Mouse (Mus musculus) kidney, embryonic 16.5 days (tissue): ENCODE data around the gene Tgm2. TPM values are rescaled to one million over a fixed set of nuclear protein-coding genes. Genes with fewer than 3 reads are reported as not detected.

Experiments
- ATAC-seq: fragments of 200-750 bp; cut with Nextera tagmentation; 2 replicates; pipeline ENCODE4 v1.8.0; 2017; ENCODE audit warnings: moderate TSS enrichment; ENCODE audit not compliant: low FRiP score, low TSS enrichment
- H3K27ac ChIP-seq: fragments of 300-500 bp; sonication (generic); 2 replicates; pipeline ENCODE4 v1.5.1; 2014; ENCODE audit warnings: low read length
- H3K27me3 ChIP-seq: fragments of 300-500 bp; sonication (generic); 2 replicates; pipeline ENCODE4 v1.6.1; 2014; ENCODE audit warnings: low read length, control low read depth, mixed read lengths; ENCODE audit not compliant: insufficient read depth
- H3K36me3 ChIP-seq: fragments of 300-500 bp; sonication (generic); 2 replicates; pipeline ENCODE4 v1.6.1; 2014; ENCODE audit warnings: low read length, control low read depth, mixed read lengths; ENCODE audit not compliant: insufficient read depth
- H3K4me1 ChIP-seq: fragments of 300-500 bp; sonication (generic); 2 replicates; pipeline ENCODE4 v1.6.1; 2014; ENCODE audit warnings: low read length, control low read depth, mixed read lengths; ENCODE audit not compliant: insufficient read depth
- H3K4me2 ChIP-seq: fragments of 300-500 bp; sonication (generic); replicated peaks from 2 replicates; pipeline ENCODE4 v1.6.1; 2014; ENCODE audit warnings: low read depth, low read length
- H3K4me3 ChIP-seq: fragments of 300-500 bp; sonication (generic); 2 replicates; pipeline ENCODE4 v1.5.1; 2014; ENCODE audit warnings: mild to moderate bottlenecking, low read length
- H3K9ac ChIP-seq: fragments of 300-500 bp; sonication (generic); replicated peaks from 2 replicates; pipeline ENCODE4 v1.6.1; 2014; ENCODE audit warnings: low read length
- H3K9me3 ChIP-seq: fragments of 300-500 bp; sonication (generic); 2 replicates; pipeline ENCODE4 v1.6.1; 2016; ENCODE audit warnings: low read length, control low read depth
- WGBS: fragments of 180-500 bp; shearing (Covaris S2); extraction: QIAGEN DNeasy Blood & Tissue Kit; methylation state at CpG from one replicate; pipeline ENCODE4 v1.1.7; 2014; 5-methylcytosine and 5-hydroxymethylcytosine counted together
- polyA plus RNA-seq: library from polyadenylated mRNA; unstranded; fragments of >200 nt; fragmentation: Nextera tagmentation; extraction: Ambion mirVana; gene quantifications from 2 replicates; pipeline ENCODE4 v1.2.1, GENCODE M21; 2015

Gene Tgm2
- polyA plus RNA-seq, 1 experiment from 2014 or later, result 48.3 TPM

GRCm38 (mm10) chr2:158122814-158123213 is 23.4 kb downstream of the Tgm2 start:
- 83% methylated on average over 6 of the region's 6 CpGs for WGBS
- H3K27ac ChIP-seq, result 0 out of 2 replicates have a peak overlapping the region, but pooled peaks have one; percentile 75
- no peak overlapping the region for H3K4me2 ChIP-seq
- no peak overlapping the region for H3K9ac ChIP-seq
- H3K36me3 ChIP-seq, result 0 out of 2 replicates have a peak, but pooled peaks cover 9% of the 10 kb centered on the region
- ATAC-seq, result no peak
- H3K4me3 ChIP-seq, result no peak overlapping the region
- H3K27me3 ChIP-seq, result no peaks in the 10 kb centered on the region
- peaks cover 17% of the 10 kb centered on the region for H3K4me1 ChIP-seq
- H3K9me3 ChIP-seq, result no peaks in the 10 kb centered on the region

DNA sequence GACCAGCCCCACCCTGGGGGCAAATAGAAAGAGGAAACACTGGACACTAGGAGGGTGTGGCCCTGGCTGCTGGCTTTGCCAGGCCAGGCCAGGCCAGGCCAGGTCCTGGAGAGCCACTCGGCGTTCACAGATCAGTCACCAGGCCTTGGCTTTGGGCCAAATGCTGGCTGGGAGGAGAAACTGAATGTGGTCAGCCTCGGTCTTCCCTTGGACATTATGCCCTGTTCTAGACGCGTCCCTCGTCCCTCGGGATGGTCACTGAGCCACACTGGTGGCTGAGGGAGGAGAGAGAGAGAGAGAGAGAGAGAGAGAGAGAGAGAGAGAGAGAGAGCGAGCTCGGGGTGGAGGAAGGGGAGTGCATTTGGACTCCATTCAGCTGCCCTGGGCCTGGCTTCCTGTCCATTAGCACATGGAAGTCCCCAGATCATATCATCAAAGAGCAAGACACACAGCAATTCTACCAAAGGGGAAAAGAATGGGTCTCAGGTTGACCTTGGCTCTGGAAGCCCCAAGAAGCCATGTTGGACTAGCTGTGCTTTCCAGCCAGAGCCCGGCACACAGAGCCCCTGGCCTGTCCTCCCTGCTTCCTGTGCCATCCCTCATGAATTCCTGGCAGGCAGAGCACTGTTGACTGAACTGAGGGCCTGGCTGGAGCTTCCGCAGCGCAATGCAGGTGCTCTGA is 24.4 kb downstream of the Tgm2 start:
- Histone ChIP-seq H3K27me3 (no peaks in the 10 kb centered on the region), H3K27ac (peak overlapping the region; percentile 75), H3K4me3 (no peak overlapping the region), H3K9ac (0 out of 2 replicates have a peak overlapping the region, but pooled peaks have one; percentile 19), H3K4me2 (peak overlapping the region; percentile 2; the same call in 1 of the 2 replicates), H3K9me3 (no peaks in the 10 kb centered on the region), H3K36me3 (peaks cover 11% of the 10 kb centered on the region; the same call in 1 of the 2 replicates), H3K4me1 (peaks cover 17% of the 10 kb centered on the region)
- peak; percentile 66 for ATAC-seq
- 37% methylated on average over 12 of the region's 12 CpGs for WGBS

- Histone ChIP-seq H3K9ac (no peak overlapping the region), H3K4me2 (no peak overlapping the region), H3K4me3 (no peak overlapping the region), H3K9me3 (no peaks in the 10 kb centered on the region), H3K27ac (no peak overlapping the region), H3K4me1 (peaks cover 22% of the 10 kb centered on the region), H3K27me3 (no peaks in the 10 kb centered on the region), H3K36me3 (peaks cover 8% of the 10 kb centered on the region; the same call in 1 of the 2 replicates)
- WGBS, result 70% methylated on average over 3 of the region's 3 CpGs
- ATAC-seq, result no peak
These were observed 25.4 kb downstream of the Tgm2 start for GRCm38 (mm10) chr2:158120868-158121267.

DNA sequence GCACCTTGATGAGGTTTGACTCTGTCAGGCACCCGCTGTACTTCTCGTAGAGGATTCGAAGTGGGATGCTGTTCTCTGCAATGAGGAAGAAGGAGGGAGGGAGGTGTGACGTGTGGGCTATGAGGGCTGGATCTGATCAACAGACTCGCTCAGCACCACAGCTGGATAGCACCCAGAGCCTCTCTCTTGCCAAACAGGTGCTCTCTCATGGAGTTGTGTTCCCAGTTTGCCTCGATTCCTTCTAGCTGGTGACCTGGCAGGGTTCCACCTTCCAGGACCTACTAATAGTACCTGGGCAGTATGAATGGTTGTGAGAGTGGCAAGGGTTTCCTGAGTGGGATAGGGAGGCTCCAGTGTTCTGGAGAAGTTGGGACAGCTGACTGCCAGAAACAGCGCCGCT is 26.0 kb downstream of the Tgm2 start:
- Histone ChIP-seq H3K27ac (no peak overlapping the region), H3K36me3 (peaks cover 8% of the 10 kb centered on the region; the same call in 1 of the 2 replicates), H3K27me3 (no peaks in the 10 kb centered on the region), H3K9ac (no peak overlapping the region), H3K9me3 (no peaks in the 10 kb centered on the region), H3K4me2 (no peak overlapping the region), H3K4me3 (no peak overlapping the region), H3K4me1 (peaks cover 22% of the 10 kb centered on the region)
- no peak for ATAC-seq
- whole genome bisulfite sequencing, result 82% methylated on average over 8 of the region's 8 CpGs

- no peak overlapping the region for H3K9ac ChIP-seq
- peaks cover 8% of the 10 kb centered on the region; the same call in 1 of the 2 replicates for H3K36me3 ChIP-seq
- 85% methylated on average over 4 of the region's 4 CpGs for WGBS
- H3K4me1 ChIP-seq, result peaks cover 29% of the 10 kb centered on the region
- H3K4me3 ChIP-seq, result no peak overlapping the region
- no peaks in the 10 kb centered on the region for H3K27me3 ChIP-seq
- no peak overlapping the region for H3K27ac ChIP-seq
- H3K4me2 ChIP-seq, result no peak overlapping the region
- ATAC-seq, result no peak
- H3K9me3 ChIP-seq, result no peaks in the 10 kb centered on the region
These were observed 27.1 kb downstream of the Tgm2 start for GRCm38 (mm10) chr2:158119145-158119544.

- no peaks in the 10 kb centered on the region for H3K9me3 ChIP-seq
- no peak overlapping the region for H3K9ac ChIP-seq
- no peaks in the 10 kb centered on the region for H3K27me3 ChIP-seq
- H3K36me3 ChIP-seq, result peaks cover 8% of the 10 kb centered on the region; the same call in 1 of the 2 replicates
- no peak for ATAC-seq
- WGBS, result 36% methylated on average over 6 of the region's 6 CpGs
- no peak overlapping the region for H3K4me2 ChIP-seq
- H3K27ac ChIP-seq, result no peak overlapping the region
- peaks cover 31% of the 10 kb centered on the region for H3K4me1 ChIP-seq
- H3K4me3 ChIP-seq, result no peak overlapping the region
These were observed 29.6 kb downstream of the Tgm2 start for GRCm38 (mm10) chr2:158116653-158117052.

- no peak overlapping the region for H3K4me3 ChIP-seq
- H3K9me3 ChIP-seq, result no peaks in the 10 kb centered on the region
- H3K9ac ChIP-seq, result no peak overlapping the region
- peaks cover 8% of the 10 kb centered on the region; the same call in 1 of the 2 replicates for H3K36me3 ChIP-seq
- no peak overlapping the region for H3K4me2 ChIP-seq
- no peak for ATAC-seq
- no peak overlapping the region for H3K27ac ChIP-seq
- H3K4me1 ChIP-seq, result peaks cover 26% of the 10 kb centered on the region
- WGBS, result 87% methylated on average over 3 of the region's 3 CpGs
- no peaks in the 10 kb centered on the region for H3K27me3 ChIP-seq
These were observed 30.3 kb downstream of the Tgm2 start for GRCm38 (mm10) chr2:158115838-158116453.

DNA sequence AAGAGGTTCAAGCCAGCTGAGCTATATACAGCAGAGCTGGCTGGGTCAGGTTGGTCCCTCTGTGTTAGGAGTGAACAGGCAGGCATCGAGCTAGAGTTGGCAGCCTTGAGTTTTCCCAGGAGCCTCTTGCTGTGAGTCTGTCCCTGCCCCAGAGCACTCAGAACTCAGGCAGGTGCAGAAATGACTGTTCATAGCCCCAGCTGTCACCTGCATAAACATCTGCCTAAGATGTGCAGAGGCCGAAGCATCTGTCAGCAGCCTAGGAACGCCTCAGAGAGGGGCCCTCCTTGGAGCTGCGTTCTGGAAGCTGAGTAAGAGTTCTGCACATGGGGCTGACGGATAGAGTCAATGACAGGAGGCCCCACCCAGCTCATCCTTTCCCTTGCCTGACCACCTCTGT is 31.3 kb downstream of the Tgm2 start:
- H3K9ac ChIP-seq, result no peak overlapping the region
- peaks cover 26% of the 10 kb centered on the region for H3K4me1 ChIP-seq
- no peaks in the 10 kb centered on the region for H3K9me3 ChIP-seq
- no peaks in the 10 kb centered on the region for H3K27me3 ChIP-seq
- H3K4me3 ChIP-seq, result no peak overlapping the region
- H3K4me2 ChIP-seq, result no peak overlapping the region
- no peak for ATAC-seq
- peak overlapping the region; percentile 42; the same call in 1 of the 2 replicates for H3K27ac ChIP-seq
- WGBS, result 45% methylated on average over 5 of the region's 5 CpGs
- peaks cover 8% of the 10 kb centered on the region; the same call in 1 of the 2 replicates for H3K36me3 ChIP-seq

DNA sequence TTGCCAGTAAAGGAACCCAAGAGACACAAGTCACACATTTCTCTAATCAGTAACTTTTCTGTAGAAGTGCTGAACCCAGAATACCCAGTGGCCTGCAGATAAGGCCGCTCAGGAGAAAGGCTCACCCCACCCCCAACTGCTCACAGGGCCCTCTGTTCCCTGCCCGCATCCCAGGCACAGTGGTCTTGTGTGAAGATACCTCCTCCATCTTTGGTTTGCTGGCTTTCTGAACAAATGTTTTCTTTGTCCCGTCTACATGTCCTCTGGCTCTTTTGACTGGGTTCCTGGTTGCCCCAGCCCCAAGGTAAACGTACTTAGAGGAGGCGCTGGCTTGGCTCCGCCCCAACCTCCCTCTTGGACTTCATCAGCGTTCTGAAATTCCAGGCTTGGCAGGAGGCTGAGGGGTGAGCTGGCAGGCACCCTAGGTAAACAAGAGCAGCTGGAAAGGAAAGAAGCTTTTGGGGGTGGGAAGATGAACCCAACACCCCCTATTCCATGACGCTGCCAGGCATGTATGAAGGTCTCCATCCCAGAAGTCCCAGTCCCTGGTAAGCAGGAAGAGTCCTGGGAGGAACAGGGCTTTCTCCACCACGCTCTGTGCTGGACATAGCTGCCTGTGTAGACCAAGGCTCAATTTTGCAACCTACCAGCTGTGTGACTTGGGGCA is 32.5 kb downstream of the Tgm2 start:
- Histone ChIP-seq H3K27me3 (no peaks in the 10 kb centered on the region), H3K4me2 (peak overlapping the region; percentile 39), H3K4me3 (peak overlapping the region; percentile 9; the same call in 1 of the 2 replicates), H3K9ac (peak overlapping the region; percentile 55), H3K27ac (peak overlapping the region; percentile 94), H3K36me3 (peaks cover 8% of the 10 kb centered on the region; the same call in 1 of the 2 replicates), H3K4me1 (peaks cover 32% of the 10 kb centered on the region), H3K9me3 (no peaks in the 10 kb centered on the region)
- ATAC-seq, result peak; percentile 83
- WGBS, result 23% methylated on average over 9 of the region's 9 CpGs
